Mouse (Mus musculus) lung, postnatal 4 days (tissue): ENCODE data around the gene Spock1.
A peak's percentile ranks its signal among the peaks of the same experiment; 100 is the strongest.

Experiments
- DNase-seq, 2 experiments: peaks; one replicate each; pipeline ENCODE4 v3.0.0; 2021

The Spock1 gene

DNA sequence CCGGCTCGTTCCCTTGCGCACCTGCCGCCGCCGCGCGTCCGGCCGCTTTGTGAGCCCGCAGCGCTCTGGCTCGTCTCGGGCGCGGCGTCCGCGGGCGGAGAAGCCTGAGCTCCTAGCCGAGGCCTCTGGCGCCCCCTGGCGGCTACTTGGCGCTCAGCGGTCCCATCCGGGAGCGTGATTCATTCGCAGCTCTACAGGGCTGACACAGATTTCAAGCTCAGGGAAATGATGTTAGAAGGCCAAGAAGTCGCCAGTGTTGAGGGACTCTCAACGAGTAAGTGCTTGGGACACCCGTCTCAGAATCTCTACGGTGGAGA is at the start of gene Spock1:
Spock1 (minus strand) TSS at position 67 of the 317 bp plus-strand sequence.
- DNase-seq = peak; percentile 81 to 83

DNA sequence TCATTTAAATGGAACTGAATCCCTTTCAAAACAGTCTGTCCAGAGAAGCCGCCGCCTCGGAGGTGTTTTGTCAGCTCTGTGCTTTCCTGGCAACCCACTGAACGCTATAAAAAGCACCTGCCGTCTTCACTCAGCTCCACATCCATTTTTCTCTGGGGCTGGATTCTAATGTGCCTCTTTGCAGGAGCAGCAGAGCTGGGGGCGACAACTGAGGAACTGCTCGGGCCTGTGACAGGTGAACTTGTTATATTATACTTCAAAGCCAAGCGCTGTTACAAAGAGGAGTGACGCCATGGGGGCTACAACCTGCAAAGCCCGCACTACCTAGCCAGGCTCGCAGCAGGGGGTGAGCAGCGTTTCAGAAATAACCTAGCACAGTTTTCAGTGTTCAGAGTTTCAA is 42.0 kb upstream of the Spock1 start:
- no peak for DNase-seq

DNA sequence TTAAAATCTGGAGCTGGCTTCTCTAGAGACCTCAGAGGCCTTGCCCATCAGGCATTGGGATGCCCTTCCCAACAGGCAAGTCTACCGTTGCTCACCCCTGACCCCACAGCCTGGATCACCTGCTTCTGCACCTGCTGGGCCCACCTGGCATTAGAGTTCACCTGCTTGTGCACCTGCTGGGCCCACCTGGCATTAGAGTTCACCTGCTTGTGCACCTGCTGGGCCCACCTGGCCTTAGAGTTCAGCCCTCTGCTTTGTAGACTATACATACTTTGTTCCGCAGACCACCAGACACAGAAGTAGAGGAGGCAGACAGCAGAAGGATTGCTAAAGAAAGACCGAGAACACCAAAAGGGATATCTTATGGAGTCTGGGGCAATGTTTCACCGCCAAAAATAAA is 41.4 kb upstream of the Spock1 start:
- DNase-seq = no peak

DNA sequence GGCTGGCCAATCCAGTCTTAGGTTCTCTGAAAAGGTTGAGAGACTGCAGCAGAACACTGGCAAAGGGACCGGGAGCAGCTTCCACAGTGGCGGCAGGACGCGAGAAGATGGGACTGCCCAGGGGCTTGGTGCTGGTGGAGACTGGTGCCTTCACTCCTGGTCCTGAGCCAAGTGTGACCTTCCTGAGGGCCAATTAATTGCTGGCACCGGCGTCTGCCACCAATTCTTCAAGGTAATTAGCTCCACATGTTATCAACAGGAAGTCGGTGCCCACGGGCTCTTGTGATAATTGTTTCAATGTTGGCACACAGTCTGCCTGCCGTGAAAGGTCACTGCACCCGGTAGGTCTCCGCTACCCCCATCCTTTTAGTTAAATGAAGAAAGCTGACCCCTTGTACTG is 37.1 kb upstream of the Spock1 start:
- peak; percentile 6 to 28 for DNase-seq

DNA sequence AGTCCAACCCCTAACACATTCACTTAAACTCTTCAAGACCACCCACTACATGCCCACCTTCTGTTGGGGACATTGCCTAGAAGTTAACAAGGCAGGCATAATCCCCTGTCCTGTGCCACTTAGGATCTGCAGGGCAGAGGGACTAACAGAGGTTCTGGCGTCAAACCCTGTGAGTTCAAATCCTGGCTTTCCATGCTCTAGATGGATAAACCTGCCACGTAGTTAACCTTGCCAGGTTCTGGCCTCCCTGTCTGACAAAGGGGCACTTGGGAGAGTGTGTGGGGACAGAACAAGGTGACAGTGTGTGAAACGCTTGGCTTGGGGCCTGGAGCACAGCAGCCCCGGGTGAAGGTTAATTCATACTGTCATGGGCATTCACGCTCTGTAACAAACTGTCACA is 36.3 kb upstream of the Spock1 start:
- DNase-seq = no peak

DNA sequence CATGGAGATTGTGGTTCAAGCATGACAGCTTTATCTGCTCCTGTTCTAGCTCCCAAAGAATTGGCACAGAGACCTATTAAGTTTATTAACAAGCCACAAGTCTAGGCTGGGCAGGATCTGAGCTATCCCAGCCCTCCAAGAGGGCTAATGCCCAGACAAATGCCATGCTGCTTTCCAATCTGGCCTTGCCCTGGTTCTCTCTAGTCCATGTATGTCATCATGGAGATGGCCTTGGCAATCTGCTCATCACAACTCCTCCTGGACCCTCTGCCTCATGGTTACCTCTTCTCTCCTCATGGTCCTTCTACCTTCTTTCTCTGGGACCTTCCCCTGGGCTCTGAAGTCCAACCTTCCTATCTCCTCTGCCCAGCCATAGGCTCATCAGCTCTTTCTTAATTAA is 35.8 kb upstream of the Spock1 start:
- no peak for DNase-seq

DNA sequence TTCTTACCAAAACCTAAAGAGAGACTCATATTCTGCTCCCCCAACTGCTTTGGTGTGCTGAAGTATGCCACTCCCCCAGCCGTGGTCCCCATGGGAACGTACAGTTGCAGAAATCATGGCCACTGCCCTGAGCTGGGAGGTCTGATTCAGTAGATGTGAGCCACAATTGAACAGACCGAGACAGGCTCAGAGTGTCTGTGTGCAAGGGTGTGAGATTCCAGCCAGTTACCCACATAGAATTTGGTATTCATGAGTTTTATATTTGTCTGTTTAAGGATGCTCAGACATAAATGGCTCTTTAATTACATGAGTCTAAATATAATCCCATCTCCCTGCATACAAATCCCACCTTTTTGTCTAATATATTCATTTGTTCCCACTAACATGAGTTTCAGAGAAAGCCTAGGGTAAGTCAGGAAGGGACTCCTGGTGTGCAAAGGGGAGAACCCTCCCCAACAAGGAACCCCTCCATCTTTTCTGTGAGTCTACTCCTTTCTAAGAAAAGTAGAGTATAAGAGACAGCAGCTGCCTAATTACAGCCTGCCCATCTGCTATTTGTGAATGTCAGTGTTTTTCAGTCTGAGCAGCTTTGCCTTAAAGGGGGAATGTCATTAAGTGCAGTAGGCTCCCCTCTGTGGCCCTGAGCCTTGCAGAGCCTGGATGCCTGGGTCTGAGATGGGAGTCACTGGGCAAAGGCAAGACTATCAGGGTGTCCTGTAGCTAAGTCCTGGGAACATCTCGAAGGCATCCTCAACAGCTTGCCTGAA is 29.5 kb upstream of the Spock1 start:
- DNase-seq = no peak

DNA sequence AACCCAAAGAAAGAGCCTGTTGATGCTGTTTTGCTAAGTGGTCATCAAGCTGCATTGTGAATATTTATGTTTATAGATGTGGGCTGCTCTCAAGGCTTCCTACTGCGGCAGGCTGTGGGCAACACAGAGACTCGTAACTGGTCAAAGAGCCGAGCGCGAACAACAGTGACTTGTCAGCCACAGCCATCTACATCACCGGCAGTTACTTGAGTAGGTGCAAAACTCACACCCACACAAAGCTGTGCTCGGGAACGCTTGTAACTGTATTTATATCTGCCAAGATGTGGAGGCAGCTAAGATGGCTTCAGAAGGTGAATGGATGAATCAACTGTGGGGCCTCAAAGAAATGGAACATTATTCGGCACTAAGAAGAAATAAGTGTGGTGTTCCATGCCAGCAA is 23.9 kb upstream of the Spock1 start:
- DNase-seq = no peak

DNA sequence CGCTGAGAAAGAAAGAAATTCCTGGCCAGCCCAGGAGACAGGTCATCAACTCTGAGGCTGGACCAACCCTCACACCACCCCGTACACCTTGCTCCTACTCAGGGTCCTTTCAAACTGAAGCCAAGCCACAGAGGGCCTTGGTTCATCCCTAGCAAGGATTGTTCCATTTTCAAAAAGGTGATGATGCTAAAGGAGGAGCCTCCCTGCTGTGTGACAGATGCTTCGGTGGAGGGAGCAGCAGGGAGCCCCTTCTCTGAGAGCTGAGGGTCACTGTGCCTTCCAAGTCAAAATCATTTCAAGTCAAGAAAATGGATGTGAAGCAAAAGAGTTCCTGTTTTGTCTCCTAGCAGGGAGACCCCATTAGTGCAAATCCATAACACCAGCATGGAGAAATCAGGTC is 23.2 kb upstream of the Spock1 start:
- no peak for DNase-seq

DNA sequence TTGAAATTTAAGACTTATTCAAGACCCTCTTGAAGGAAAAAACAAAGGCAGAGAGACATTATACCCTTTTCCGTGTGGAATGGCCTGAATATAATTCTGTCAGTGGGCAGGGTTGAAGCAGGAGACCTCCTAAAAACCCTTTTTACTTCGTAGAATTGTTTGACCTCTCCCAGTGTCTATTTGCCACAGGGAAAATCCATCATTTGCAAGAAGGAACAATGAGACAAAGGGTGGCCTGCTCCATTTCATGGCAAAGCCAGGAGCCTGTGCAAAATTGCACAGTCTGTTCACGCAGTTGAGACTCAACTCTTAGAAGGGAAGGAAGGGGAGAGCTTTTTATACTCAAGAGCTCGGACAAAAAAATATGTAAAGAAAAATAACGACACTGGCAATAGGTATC is 22.6 kb upstream of the Spock1 start:
- no peak for DNase-seq

DNA sequence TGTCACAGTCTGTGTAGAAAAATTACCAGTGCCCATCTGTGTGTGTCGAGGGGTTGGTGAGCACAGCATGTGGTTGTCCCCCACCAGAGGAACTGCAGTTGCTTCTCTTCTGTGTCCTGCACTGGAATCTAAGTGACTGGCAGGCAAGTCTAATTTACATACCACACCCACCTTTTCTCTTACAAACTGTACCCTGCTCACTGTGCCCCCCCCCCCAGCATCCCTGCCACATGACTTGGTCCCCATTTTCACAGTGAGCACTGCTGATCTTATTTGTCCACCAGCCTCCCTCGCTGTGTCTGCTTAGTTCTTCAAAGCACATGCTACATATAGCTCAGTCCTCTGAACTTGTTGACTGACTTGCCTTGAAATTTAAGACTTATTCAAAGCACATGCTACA is 22.2 kb upstream of the Spock1 start:
- no peak for DNase-seq

DNA sequence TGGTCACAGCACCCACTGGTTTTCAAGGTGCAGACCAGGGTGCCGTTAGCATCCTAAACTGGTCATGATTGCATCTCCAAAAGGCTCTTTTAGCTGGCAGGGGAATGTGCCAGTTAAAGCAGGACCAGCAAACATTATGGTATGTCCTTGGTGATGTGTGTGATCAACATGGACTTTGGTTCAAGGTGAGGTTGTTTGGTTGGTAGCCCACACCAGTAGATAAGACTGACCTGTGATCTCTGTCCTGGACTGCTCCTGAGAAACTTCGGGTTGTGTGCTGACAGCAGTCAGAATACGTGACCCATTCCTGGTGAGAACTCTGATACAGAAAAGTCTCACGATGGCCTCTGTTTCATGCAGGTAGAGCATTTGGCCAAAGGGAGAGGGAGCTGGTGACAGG is 11.8 kb upstream of the Spock1 start:
- no peak for DNase-seq

DNA sequence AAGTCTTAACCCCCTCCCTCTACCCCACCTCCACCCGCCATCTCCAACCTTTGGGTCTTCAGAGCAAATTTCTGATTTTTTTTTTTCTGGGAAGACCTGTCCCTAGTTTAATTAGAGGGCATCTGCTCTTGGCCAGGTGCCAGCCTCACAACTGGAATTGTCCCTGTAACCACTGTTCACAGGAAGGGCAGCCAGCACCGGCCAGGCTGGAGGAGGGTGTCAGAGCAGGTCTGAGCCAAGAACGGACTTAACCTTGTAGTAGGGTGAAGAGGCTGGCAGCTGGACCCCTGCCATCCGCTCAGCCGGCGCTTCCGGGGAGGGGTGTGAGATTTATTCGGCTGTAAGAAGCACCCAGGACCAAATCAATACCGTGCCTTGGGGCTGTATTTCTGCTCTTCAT is 3.0 kb upstream of the Spock1 start:
- no peak for DNase-seq

DNA sequence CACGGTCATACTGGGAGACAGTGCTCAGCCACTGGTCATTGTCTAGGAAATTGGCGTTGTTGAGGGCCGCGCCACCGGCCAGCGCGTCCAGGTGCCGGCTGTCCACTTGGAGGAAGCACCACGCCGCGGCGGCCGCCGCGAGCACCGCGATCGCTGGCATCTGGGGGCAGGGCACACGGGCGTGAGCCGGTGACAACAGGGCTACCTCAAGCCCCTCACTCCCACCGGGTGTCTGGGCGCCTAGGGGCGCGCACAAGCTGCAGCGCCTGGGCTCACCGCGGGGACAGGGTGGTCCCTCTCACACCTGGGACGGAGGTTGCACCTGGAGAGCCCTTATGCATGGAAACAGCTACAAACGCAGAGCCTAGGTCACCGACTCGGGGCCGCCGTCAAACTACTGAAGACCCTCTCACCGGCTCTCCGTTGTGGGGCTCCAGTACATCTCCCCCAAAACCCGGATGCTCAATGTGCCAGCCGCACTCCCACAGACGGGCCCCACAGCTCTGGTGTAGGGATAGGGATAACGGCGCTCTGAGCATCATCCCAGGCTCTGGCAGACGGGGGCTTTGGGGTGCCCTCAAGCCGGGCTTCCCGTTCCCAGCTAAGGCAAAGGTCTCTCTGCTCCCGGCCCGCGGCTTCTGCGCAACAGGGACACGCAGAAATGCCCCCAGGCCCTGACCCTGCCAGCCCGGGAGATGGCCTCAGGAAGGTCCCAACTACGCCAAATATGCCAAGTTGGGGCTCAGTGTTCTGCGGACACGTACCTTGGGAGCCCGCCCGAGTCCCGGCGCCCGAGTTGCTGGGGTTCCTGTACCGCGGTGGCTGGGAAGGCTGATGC is 485 bp downstream of the Spock1 start:
- DNase-seq = no peak

DNA sequence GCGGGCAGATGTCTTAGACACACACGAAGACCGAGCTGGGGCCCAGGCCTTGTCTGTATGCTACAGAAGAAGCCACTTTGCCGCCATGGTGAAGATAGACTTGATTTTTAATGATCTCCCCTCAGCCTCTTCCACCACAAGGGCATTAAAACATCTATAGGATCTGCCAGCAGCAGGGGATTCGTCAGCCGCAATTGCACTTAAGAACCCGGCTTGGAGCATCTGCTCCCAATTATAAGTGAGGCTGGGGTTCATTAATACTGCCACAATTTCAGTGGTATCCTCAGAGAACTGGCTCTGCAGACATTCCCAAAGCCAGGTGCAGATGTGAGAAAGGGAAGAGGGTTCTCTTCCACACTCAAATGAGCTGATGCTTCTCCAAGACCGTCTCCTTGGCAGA is 13.5 kb downstream of the Spock1 start:
- no peak for DNase-seq

DNA sequence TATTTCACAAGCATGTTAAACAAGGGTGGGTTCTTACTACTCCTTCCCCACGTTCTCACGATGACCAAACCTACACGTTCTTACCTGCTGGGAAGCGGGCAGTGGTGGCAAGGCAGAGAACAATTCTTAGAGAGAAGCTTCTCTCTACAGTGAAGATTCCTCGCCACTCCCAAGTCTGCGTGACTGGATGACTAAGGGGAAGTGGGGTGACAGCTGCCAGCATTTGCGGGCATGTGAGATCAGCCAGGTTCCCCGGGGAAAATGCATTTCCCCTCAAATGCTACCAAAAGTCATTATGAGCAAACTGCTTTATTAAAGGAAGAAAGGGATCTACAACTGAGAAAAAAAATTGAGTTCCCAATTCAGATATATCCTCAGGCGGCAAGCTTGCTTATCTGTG is 18.4 kb downstream of the Spock1 start:
- DNase-seq = no peak

DNA sequence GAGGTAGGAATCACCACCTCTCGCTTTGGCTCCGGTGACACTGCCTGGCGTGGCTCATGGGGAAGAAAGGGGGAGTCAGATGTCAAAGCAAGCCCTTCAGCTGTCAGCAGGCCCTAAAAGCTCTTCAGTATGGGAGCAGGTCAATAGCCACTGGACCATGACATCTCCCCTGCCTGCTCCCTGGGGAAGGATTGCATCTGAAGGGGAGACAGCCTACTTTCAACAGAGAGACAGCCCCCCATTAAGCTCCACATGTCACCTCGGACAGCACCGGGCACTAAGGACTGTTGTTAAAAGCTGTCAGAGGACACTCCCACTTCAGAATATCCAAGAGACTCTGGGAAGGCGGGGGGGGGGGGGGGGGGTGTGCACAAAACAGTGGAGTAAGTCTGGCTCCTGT is 19.1 kb downstream of the Spock1 start:
- DNase-seq = no peak

DNA sequence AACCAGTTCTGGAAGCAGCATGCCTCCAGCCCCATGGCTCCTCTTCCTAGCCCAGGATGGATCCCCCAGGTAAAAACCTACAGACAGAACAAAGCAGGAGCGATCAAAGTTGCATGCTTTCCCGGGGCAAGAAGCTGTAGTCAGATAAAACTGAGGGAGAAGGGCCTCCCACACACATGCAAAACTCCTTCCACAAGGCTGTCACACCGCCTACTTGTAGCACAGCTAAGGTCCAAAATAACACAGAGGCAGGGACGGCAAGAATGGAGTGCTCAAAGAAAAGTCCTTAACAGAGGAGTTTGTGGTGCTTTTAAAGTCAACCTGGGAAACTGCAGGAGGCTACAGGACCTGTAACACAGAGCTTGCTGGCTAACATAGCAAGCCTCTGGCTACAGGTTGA is 28.3 kb downstream of the Spock1 start:
- DNase-seq = no peak

DNA sequence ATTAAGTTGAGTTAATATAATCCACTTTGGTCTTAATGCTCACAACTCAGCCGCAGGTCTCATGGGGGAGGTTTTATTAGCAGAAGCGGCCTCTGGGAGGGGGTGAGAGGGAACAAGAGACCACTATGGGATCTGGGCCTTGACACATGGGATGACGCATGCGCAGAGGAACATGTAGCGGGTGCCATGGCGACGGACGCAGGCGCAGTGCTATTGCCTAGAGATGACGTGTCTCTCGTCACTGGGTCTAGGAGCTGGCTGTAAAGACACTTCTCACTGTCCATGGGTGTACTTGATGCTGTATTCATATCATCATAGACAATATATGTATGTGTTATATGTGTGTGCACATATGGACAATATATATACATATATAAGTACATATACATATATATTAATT is 29.3 kb downstream of the Spock1 start:
- DNase-seq = no peak

DNA sequence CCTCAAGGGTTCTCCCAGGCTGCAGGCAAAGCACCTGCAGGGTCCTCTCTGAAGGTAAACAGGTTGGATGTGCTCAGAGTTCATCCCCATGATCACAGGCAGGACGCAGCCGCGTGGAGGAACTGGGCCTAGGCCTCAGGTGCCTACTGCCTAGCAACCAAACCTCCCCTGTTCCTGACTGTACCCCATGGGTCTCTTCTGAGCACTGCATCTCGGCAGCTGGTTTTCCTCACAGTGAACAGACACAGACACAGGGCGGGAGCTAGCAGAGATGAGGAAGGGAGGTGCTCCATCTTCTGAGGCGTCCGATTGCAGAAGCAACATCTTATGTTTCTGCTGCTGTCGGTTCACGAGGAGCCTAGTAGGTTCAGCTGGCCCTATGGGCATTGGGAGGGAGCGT is 30.4 kb downstream of the Spock1 start:
- DNase-seq = no peak

DNA sequence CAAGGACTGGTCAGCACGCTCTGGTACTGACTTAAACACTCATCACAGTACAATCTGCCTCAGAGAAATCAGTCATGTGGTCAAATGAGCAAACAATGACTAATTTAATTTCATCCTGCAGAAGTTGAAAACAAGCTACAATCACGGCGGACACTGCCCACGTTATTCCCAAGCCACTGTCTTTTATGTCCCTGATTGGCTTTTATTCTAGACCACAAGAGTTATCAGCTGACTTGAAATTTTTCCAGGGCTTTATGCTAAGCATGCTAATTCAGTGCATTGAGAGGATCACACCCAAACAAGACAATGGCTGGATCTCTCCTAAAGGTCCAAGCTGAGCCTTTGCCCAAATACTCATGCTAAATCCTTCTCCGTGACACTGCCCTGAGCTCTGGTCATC is 31.2 kb downstream of the Spock1 start:
- DNase-seq = no peak

DNA sequence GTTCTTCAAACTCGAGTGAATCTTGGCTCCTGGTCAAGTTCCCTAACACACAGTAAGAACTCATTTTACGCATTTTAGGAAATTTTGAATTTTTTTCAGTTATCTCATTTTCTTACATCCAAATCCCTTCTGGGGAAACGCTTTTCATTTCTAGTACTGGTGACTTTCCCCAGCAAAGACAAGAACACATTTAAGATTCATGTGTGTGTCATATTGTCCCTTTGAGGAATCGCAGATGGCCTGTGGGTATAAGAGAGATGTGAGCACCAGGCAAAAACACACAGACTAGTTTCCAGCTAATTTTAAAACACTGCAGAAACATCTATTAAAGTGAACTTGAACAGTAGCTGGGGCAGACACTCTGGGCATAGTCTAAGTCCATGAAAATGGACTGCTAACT is 38.1 kb downstream of the Spock1 start:
- no peak for DNase-seq

DNA sequence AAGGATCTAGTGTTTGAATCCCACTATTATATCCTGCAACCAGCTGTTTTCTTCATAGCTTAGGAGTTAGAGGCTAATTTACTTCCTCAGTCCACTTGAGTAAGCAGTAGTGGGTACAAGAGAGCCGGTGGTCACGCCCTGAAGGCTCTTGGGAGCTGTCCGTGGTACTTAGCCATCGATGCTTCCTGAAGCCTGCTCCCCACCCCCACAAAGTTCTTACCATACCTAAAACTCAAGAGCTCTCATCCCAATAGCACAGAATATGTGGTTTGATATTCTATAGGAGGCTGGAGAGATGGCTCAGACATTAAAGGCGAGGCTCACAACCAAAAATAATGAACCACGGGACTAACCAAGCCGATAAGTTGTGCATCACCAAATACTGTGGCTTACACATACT is 40.5 kb downstream of the Spock1 start:
- peak in 1 of 2 experiments; percentile 12 for DNase-seq

DNA sequence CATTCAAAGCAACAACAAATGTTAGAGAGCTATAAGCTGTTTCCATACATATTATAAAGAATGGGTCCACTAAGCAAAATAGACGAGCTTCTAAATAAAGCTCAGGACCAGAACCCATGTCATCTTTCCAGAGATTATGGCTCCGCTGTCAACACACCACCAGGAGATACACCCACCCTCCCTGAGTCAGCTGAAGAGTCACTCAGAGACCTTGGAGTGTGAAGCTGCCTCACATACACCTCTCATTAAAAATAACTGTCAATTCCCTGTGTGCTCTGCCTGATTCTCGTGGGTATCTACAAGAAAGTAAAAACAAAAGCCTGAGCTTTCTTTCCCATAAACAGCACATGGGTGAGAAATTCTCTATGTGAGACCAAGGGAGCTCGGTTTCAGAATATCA is 43.1 kb downstream of the Spock1 start:
- DNase-seq = no peak

DNA sequence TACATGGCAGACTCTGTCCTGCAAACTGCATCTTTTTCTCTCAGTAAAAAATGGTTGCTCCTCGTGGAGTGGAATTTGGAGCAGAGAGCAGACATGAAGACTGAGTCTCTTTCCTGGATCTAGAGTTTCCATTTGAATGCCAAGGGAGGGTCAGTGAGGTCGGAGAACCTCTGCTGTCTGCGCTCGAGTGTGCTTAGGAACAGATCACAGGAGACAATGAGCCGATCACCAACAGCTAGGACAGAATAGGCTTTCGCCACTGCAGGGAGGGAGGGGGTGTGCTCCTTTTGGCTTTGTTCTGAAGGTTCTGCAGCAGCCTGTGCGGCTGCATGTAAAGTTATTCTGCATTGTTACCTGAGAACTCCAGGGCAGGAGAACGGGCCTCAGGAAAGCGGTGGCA is 49.6 kb downstream of the Spock1 start:
- DNase-seq = no peak
